Mouse (Mus musculus) hindbrain, embryonic 15.5 days (tissue): ENCODE data around the gene Frg2f1. TPM values are rescaled to one million over a fixed set of nuclear protein-coding genes. Genes with fewer than 3 reads are reported as not detected.
A peak's percentile ranks its signal among the peaks of the same experiment; 100 is the strongest.

ENCODE experiments used
- ATAC-seq: fragments of 200-750 bp; cut with Nextera tagmentation; 2 replicates; pipeline ENCODE4 v1.8.0; 2017; ENCODE audit warnings: low read depth, moderate number of reproducible peaks, moderate TSS enrichment; ENCODE audit not compliant: low FRiP score
- H3K27ac ChIP-seq: fragments of 300-500 bp; sonication (generic); replicated peaks from 2 replicates; pipeline ENCODE4 v1.5.1; 2015; ENCODE audit warnings: mild to moderate bottlenecking, inconsistent platforms
- H3K27me3 ChIP-seq: fragments of 300-500 bp; sonication (generic); 2 replicates; pipeline ENCODE4 v1.6.1; 2015; ENCODE audit warnings: control low read depth, inconsistent platforms
- H3K36me3 ChIP-seq: fragments of 300-500 bp; sonication (generic); 2 replicates; pipeline ENCODE4 v1.6.1; 2015; ENCODE audit warnings: control low read depth, inconsistent platforms
- H3K4me1 ChIP-seq: fragments of 300-500 bp; sonication (generic); replicated peaks from 2 replicates; pipeline ENCODE4 v1.6.1; 2015; ENCODE audit warnings: control low read depth, inconsistent platforms
- H3K4me2 ChIP-seq: fragments of 300-500 bp; sonication (generic); 2 replicates; pipeline ENCODE4 v1.6.1; 2015; ENCODE audit warnings: moderate library complexity, mild to moderate bottlenecking, inconsistent platforms
- H3K4me3 ChIP-seq: fragments of 300-500 bp; sonication (generic); 2 replicates; pipeline ENCODE4 v1.5.1; 2015; ENCODE audit warnings: mild to moderate bottlenecking, inconsistent platforms
- H3K9ac ChIP-seq: fragments of 300-500 bp; sonication (generic); 2 replicates; pipeline ENCODE4 v1.6.1; 2015; ENCODE audit warnings: inconsistent platforms
- H3K9me3 ChIP-seq: fragments of 300-500 bp; sonication (generic); 2 replicates; pipeline ENCODE4 v1.6.1; 2016; ENCODE audit warnings: control low read depth, inconsistent platforms
- WGBS: fragments of 180-500 bp; shearing (Covaris S2); methylation state at CpG from one replicate; pipeline ENCODE4 v1.1.7; 2015; 5-methylcytosine and 5-hydroxymethylcytosine counted together
- polyA plus RNA-seq: library from polyadenylated mRNA; unstranded; fragments of >200 nt; fragmentation: Nextera tagmentation; extraction: Ambion mirVana; gene quantifications from 2 replicates; pipeline ENCODE4 v1.2.1, GENCODE M21; 2015

The Frg2f1 gene
- polyA plus RNA-seq, 1 experiment from 2014 or later = 11.1 TPM

DNA sequence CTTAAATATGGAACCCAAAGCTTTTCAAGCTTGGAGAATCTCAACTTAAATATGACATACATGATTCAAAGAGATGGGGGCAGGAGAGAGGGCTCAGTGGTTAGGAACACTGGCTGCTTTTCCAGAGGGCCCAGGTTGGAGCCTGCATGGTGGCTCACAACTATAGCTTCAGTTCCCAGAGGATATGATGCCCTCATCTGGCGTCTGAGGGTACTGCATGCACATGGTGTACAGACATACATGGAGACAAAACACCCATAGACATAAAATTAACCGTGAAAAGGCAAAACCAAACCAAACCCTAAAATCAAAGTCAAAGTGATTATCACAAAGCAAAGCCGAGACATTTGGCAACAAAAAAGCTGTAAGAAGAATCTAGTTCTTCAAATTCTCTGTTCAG, 48.5 kb downstream of the Frg2f1 start:
- no peaks in the 10 kb centered on the region for H3K9me3 ChIP-seq
- peaks cover 26% of the 10 kb centered on the region for H3K4me1 ChIP-seq
- peak overlapping the region; percentile 85 for H3K4me2 ChIP-seq
- no peak overlapping the region for H3K9ac ChIP-seq
- no peaks in the 10 kb centered on the region for H3K27me3 ChIP-seq
- H3K27ac ChIP-seq = no peak overlapping the region
- no peak overlapping the region for H3K4me3 ChIP-seq
- no peaks in the 10 kb centered on the region for H3K36me3 ChIP-seq
- no peak for ATAC-seq
- WGBS = 84% methylated on average over 3 of the region's 3 CpGs

DNA sequence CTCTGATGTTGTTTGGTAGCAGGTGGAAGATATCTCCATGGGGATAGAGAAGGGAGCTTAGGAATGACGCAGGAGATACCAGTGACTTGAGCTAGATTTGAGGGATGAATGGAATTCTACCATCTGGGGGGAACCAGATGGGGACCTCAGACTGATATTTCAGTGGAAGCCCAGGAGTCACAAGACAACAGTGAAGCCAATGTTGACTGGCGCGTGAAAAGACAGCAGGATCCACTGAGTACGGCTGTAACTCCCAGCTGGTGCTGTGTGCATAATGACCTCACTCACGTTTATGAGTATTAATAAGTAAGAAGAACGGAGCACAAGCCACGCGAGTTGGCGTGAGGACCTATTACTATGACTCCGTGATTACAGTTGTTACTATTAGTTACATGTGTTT, 49.7 kb downstream of the Frg2f1 start:
- Histone ChIP-seq H3K9me3 (no peaks in the 10 kb centered on the region), H3K9ac (no peak overlapping the region), H3K4me1 (peaks cover 26% of the 10 kb centered on the region), H3K4me2 (no peak overlapping the region), H3K27ac (no peak overlapping the region), H3K27me3 (no peaks in the 10 kb centered on the region), H3K36me3 (no peaks in the 10 kb centered on the region), H3K4me3 (no peak overlapping the region)
- no peak for ATAC-seq
- WGBS = 53% methylated on average over 10 of the region's 10 CpGs

DNA sequence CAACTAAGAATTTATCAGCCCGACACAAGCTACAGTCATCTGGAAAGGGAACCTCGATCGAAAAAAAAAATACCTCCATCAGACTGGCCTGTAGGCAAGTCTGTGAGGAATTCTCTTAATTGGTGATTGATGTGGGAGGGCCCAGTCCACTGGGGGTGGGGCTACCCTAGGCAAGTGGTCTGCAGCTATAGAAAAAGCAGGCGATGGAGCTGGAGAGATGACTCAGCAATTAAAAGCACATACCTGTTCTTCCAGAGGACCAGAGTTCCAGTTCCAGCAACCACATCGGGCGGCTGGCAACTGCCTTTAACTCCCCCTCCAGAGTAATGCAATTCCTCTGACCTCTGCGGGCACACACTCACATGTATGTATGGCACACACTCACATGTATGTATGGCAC, 54.4 kb downstream of the Frg2f1 start:
- Histone ChIP-seq H3K36me3 (no peaks in the 10 kb centered on the region), H3K4me3 (no peak overlapping the region), H3K4me2 (no peak overlapping the region), H3K27me3 (no peaks in the 10 kb centered on the region), H3K27ac (no peak overlapping the region), H3K9ac (no peak overlapping the region), H3K4me1 (peaks cover 10% of the 10 kb centered on the region), H3K9me3 (no peaks in the 10 kb centered on the region)
- WGBS = 67% methylated on average over 7 of the region's 7 CpGs
- ATAC-seq = no peak

DNA sequence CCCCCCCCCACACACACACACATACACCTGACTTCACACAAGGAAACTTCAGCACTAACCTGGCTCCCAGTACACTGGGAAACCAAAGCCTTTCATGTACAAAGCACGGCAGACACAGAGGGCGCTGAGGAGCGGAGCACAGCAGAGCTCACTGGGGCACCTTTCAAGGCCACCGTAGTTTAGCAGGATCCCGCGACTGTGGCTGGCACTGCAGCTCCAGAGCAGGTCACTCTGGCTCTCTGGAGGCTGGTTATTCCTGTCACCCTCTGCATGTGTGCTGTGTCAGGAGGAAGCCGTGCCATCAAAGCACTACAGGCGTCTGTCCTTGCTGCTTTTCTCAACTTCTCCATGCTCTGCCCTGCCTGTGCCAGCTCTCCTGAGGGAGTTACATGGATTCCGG, 56.3 kb downstream of the Frg2f1 start:
- 61% methylated on average over 9 of the region's 9 CpGs for WGBS
- Histone ChIP-seq H3K9me3 (no peaks in the 10 kb centered on the region), H3K27ac (no peak overlapping the region), H3K4me1 (no peaks in the 10 kb centered on the region), H3K4me3 (no peak overlapping the region), H3K27me3 (no peaks in the 10 kb centered on the region), H3K9ac (no peak overlapping the region), H3K36me3 (no peaks in the 10 kb centered on the region), H3K4me2 (no peak overlapping the region)
- ATAC-seq = no peak

Other genes with a start within 250 kb of the Frg2f1 start
- 891 and 932 TPM in 2 replicates for gene Ybx1, start 244.9 kb downstream of the Frg2f1 start, polyA plus RNA-seq
- gene Ppih, start 219.0 kb downstream of the Frg2f1 start, polyA plus RNA-seq = 44.8 and 51.2 TPM in 2 replicates
- 20.0 and 21.3 TPM in 2 replicates for gene Ccdc30, start 124.0 kb downstream of the Frg2f1 start, polyA plus RNA-seq
- 20.4 and 20.8 TPM in 2 replicates for gene Ppcs, start 117.1 kb downstream of the Frg2f1 start, polyA plus RNA-seq
- 0.35 and 0.47 TPM in 2 replicates for gene Zmynd12, start 116.7 kb downstream of the Frg2f1 start, polyA plus RNA-seq
- 25.6 and 28.9 TPM in 2 replicates for gene Rimkla, start 46.9 kb downstream of the Frg2f1 start, polyA plus RNA-seq
- 29.3 and 31.8 TPM in 2 replicates for gene Foxj3, start 2.5 kb downstream of the Frg2f1 start, polyA plus RNA-seq
- not detected in 2 replicates for gene Guca2a, start 98.2 kb upstream of the Frg2f1 start, polyA plus RNA-seq
- not detected in 2 replicates for gene Guca2b, start 119.4 kb upstream of the Frg2f1 start, polyA plus RNA-seq
- gene Hivep3, start 194.3 kb upstream of the Frg2f1 start, polyA plus RNA-seq = 16.3 and 16.5 TPM in 2 replicates